Comparison of ENCODE assay signal across 9 mouse cellular contexts in the genomic region with DNA sequence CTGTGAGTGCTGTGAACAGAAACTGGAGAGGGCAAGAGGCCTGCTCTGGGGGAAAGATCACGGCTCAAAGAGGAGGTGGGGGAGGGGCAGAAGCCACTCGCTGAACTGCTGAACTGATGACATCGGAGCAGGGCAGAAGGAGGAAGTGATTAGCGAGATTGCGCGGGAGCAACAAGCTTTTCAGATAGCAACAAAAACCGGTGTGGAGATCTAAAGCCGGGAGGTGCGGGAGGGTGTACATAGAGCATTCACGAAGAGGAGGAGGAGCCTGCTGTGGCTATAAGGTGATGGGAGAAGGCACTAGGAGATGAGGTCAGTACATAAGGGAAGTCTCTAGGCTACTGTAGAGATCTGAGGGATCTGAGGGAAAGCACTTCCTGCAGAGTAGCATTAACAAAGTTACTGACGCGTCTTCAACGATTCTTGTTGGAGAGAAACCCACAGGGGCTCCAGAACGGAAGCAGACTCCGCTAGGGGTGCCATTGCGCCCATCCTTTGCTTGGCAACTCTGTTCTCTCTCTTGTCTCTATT. TPM values are rescaled to one million over a fixed set of nuclear protein-coding genes. Genes with fewer than 3 reads are reported as not detected.
DNase-seq lines count a peak whose midpoint lies in the region; ATAC-seq and TF ChIP-seq lines count a peak whose summit lies in the region.
"Had no signal": no experiment of that assay in that cellular context is flagged by ENCODE, and none has a peak within 500 bp of the region (broad histone marks: within the 10 kb centered on the region; RNA-seq: fewer than 3 reads in every experiment).

A gene (plus strand): TSS at position 206 of the 531 bp plus-strand sequence.

- peaks cover 20% of the 10 kb centered on the region for H3K27me3 ChIP-seq in forebrain, embryonic 13.5 days
- H3K27me3 ChIP-seq in hindbrain, embryonic 10.5 days (ENCODE audit: insufficient read depth, poor library complexity, severe bottlenecking): peaks cover 5% of the 10 kb centered on the region; the same call in 1 of the 2 replicates
- H3K27me3 ChIP-seq in limb, embryonic 14.5 days (ENCODE audit: control insufficient read depth, insufficient read depth, low read length): no peaks in the 10 kb centered on the region
- H3K27me3 ChIP-seq in midbrain, embryonic 13.5 days: no peaks in the 10 kb centered on the region
- H3K27me3 ChIP-seq in stomach, embryonic 15.5 days (replicated peaks): no peaks in the 10 kb centered on the region

- peak; percentile 51 to 79 for DNase-seq in adrenal gland, adult (ENCODE audit: inconsistent age in 2 of 2, low spot score in 1 of 2)
- no peak for DNase-seq in adrenal gland, adult 8-10 months
- peak; percentile 82 for DNase-seq in T-cell, adult 2 months (ENCODE audit: low spot score)
- peak; percentile 70 for DNase-seq in hindbrain, embryonic 10.5 days (ENCODE audit: low spot score)
- peak; percentile 59 for DNase-seq in limb, embryonic 14.5 days (ENCODE audit: low spot score)

- peak within 1 kb of the TSS; percentile 27 for H3K4me3 ChIP-seq in forebrain, embryonic 13.5 days
- peak within 1 kb of the TSS; percentile 48 for H3K4me3 ChIP-seq in hindbrain, embryonic 10.5 days
- H3K4me3 ChIP-seq in limb, embryonic 14.5 days (replicated peaks; ENCODE audit: low read length): peak within 1 kb of the TSS; percentile 27
- peak within 1 kb of the TSS; percentile 35 for H3K4me3 ChIP-seq in midbrain, embryonic 13.5 days (replicated peaks)
- peak within 1 kb of the TSS; percentile 31 for H3K4me3 ChIP-seq in stomach, embryonic 15.5 days (replicated peaks)

- H3K4me1 ChIP-seq in forebrain, embryonic 13.5 days: peaks cover 6% of the 10 kb centered on the region
- H3K4me1 ChIP-seq in hindbrain, embryonic 10.5 days (replicated peaks): peaks cover 13% of the 10 kb centered on the region
- H3K4me1 ChIP-seq in limb, embryonic 14.5 days (ENCODE audit: control insufficient read depth, insufficient read depth, low read length): peaks cover 9% of the 10 kb centered on the region
- peaks cover 6% of the 10 kb centered on the region; the same call in 1 of the 2 replicates for H3K4me1 ChIP-seq in midbrain, embryonic 13.5 days (replicated peaks)
- H3K4me1 ChIP-seq in stomach, embryonic 15.5 days: peaks cover 4% of the 10 kb centered on the region; the same call in 1 of the 2 replicates

- H3K27ac ChIP-seq in forebrain, embryonic 13.5 days: no peak within 1 kb of the TSS
- H3K27ac ChIP-seq in hindbrain, embryonic 10.5 days: peak within 1 kb of the TSS; percentile 82
- H3K27ac ChIP-seq in limb, embryonic 14.5 days (replicated peaks; ENCODE audit: low read depth, low read length): peak within 1 kb of the TSS; percentile 33; the same call in 1 of the 2 replicates
- no peak within 1 kb of the TSS for H3K27ac ChIP-seq in midbrain, embryonic 13.5 days
- H3K27ac ChIP-seq in stomach, embryonic 15.5 days: peak within 1 kb of the TSS; percentile 48; the same call in 1 of the 2 replicates

- WGBS in forebrain, embryonic 13.5 days: 7% methylated on average over 16 of the region's 16 CpGs
- WGBS in hindbrain, embryonic 10.5 days: 11% methylated on average over 16 of the region's 16 CpGs
- WGBS in limb, embryonic 14.5 days: 10% methylated on average over 16 of the region's 16 CpGs
- 11% methylated on average over 16 of the region's 16 CpGs for WGBS in midbrain, embryonic 13.5 days
- 11% methylated on average over 16 of the region's 16 CpGs for WGBS in stomach, embryonic 15.5 days

- peak within 1 kb of the TSS; percentile 54 for H3K4me2 ChIP-seq in forebrain, embryonic 13.5 days
- H3K4me2 ChIP-seq in limb, embryonic 14.5 days (replicated peaks; ENCODE audit: low read depth, low read length, severe bottlenecking): peak within 1 kb of the TSS; percentile 45
- peak within 1 kb of the TSS; percentile 53 for H3K4me2 ChIP-seq in midbrain, embryonic 13.5 days (replicated peaks)
- peak within 1 kb of the TSS; percentile 66 for H3K4me2 ChIP-seq in stomach, embryonic 15.5 days

- no peak for TF ChIP-seq POLR2A in limb, embryonic 14.5 days (IDR thresholded peaks at IDR 0.05; ENCODE audit: borderline replicate concordance, extremely low read depth, insufficient read depth, insufficient read length)

- H3K9me3 ChIP-seq in forebrain, embryonic 13.5 days (replicated peaks): no peaks in the 10 kb centered on the region
- no peaks in the 10 kb centered on the region for H3K9me3 ChIP-seq in hindbrain, embryonic 10.5 days
- H3K9me3 ChIP-seq in limb, embryonic 14.5 days (ENCODE audit: control insufficient read depth, low read length): no peaks in the 10 kb centered on the region
- no peaks in the 10 kb centered on the region for H3K9me3 ChIP-seq in midbrain, embryonic 13.5 days
- no peaks in the 10 kb centered on the region for H3K9me3 ChIP-seq in stomach, embryonic 15.5 days

- no peaks in the 10 kb centered on the region for H3K36me3 ChIP-seq in forebrain, embryonic 13.5 days (ENCODE audit: poor library complexity, severe bottlenecking)
- H3K36me3 ChIP-seq in hindbrain, embryonic 10.5 days: no peaks in the 10 kb centered on the region
- no peaks in the 10 kb centered on the region for H3K36me3 ChIP-seq in limb, embryonic 14.5 days (ENCODE audit: control insufficient read depth, insufficient read depth, low read length)
- H3K36me3 ChIP-seq in midbrain, embryonic 13.5 days: no peaks in the 10 kb centered on the region
- no peaks in the 10 kb centered on the region for H3K36me3 ChIP-seq in stomach, embryonic 15.5 days

- H3K9ac ChIP-seq in forebrain, embryonic 13.5 days: no peak within 1 kb of the TSS
- peak within 1 kb of the TSS; percentile 35; the same call in 1 of the 2 replicates for H3K9ac ChIP-seq in limb, embryonic 14.5 days (ENCODE audit: low read depth, low read length, severe bottlenecking)
- peak within 1 kb of the TSS; percentile 2; the same call in 1 of the 2 replicates for H3K9ac ChIP-seq in midbrain, embryonic 13.5 days (replicated peaks)
- peak within 1 kb of the TSS; percentile 6; the same call in 1 of the 2 replicates for H3K9ac ChIP-seq in stomach, embryonic 15.5 days

- no peak for ATAC-seq in forebrain, embryonic 13.5 days
- no peak for ATAC-seq in limb, embryonic 14.5 days (ENCODE audit: low FRiP score, low read depth)
- 0 out of 2 replicates have a peak, but pooled peaks have one; percentile 17 for ATAC-seq in midbrain, embryonic 13.5 days
- ATAC-seq in stomach, embryonic 15.5 days (ENCODE audit: insufficient read depth, low FRiP score, low read depth): 0 out of 2 replicates have a peak, but pooled peaks have one; percentile 35

RNA-seq across cellular contexts. Expression of the gene that starts here (rescaled TPM):
- under 1 TPM in 2 of 4 experiments, not detected in 2; 0.35 to 0.49 TPM for total RNA-seq in adrenal gland, adult 8-10 months (2022)
- polyA plus RNA-seq in forebrain, embryonic 13.5 days (2015; fragmentation: Nextera tagmentation; extraction: Ambion mirVana): not detected in 2 replicates
- 0.42 and 1.2 TPM in 2 replicates for polyA plus RNA-seq in hindbrain, embryonic 10.5 days (2016; fragmentation: Nextera tagmentation; extraction: Ambion mirVana)
- polyA plus RNA-seq in limb, embryonic 14.5 days (2012; rRNA removed): 0.14 TPM in 1 of 2 replicates, not detected in the other
- polyA plus RNA-seq in limb, embryonic 14.5 days (2014; fragmentation: Nextera tagmentation; extraction: Ambion mirVana): not detected in 2 replicates
- not detected in 2 replicates for polyA plus RNA-seq in midbrain, embryonic 13.5 days (2015; fragmentation: Nextera tagmentation; extraction: Ambion mirVana)
- 0.54 and 0.90 TPM in 2 replicates for polyA plus RNA-seq in stomach, embryonic 15.5 days (2015; fragmentation: Nextera tagmentation; extraction: Ambion mirVana)
- total RNA-seq: left cerebral cortex, postnatal 10 days had no signal

Comparison
In these comparisons a context has a peak if more than half of its experiments do, and no peak if none do; other contexts are left out.
1. Peak in DNase-seq, H3K4me3 ChIP-seq, H3K27ac ChIP-seq, H3K9ac ChIP-seq and H3K4me2 ChIP-seq in limb, embryonic 14.5 days; RNA of the gene not detected or under 1 TPM.
2. Peak in ATAC-seq, H3K4me3 ChIP-seq, H3K9ac ChIP-seq and H3K4me2 ChIP-seq in midbrain, embryonic 13.5 days; RNA of the gene not detected or under 1 TPM.
3. Peak in ATAC-seq, H3K4me3 ChIP-seq, H3K27ac ChIP-seq, H3K9ac ChIP-seq and H3K4me2 ChIP-seq in stomach, embryonic 15.5 days; RNA of the gene not detected or under 1 TPM.